Mouse (Mus musculus) C2C12 (cell line): ENCODE data around the gene Ocel1.

Experiments used
- CEBPB ChIP-seq: IDR thresholded peaks from one replicate; pipeline ENCODE4 v1.6.1; 2011; ENCODE audit warnings: low read depth, mild to moderate bottlenecking, control low read depth, moderate library complexity
- CTCF ChIP-seq: IDR thresholded peaks from one replicate; pipeline ENCODE4 v1.5.1; 2011; ENCODE audit not compliant: control insufficient read depth, insufficient read depth, insufficient read length
- MAX ChIP-seq: IDR thresholded peaks from one replicate; pipeline ENCODE4 v1.6.1; 2011; ENCODE audit warnings: mild to moderate bottlenecking, control low read depth
- MYOG ChIP-seq: IDR thresholded peaks from one replicate; pipeline ENCODE4 v1.6.1; 2011; ENCODE audit not compliant: control insufficient read depth, insufficient read length; ENCODE audit errors: extremely low read depth

GRCm38 (mm10) chr8:71358026-71358425 is 13.1 kb upstream of the Ocel1 start:
- TF ChIP-seq CTCF (no peak), CEBPB (no peak), MAX (no peak), MYOG (no peak)
